Mouse (Mus musculus): ENCODE data around the gene Klk1b8. TPM values are rescaled to one million over a fixed set of nuclear protein-coding genes. Genes with fewer than 3 reads are reported as not detected.
"Not testable (repeated sequence)": the region's sequence is repeated elsewhere in the genome, so short reads cannot be mapped to it uniquely, and the experiment has no call there.

Klk1b8 gene
- not detected for total RNA-seq (2022)

DNA sequence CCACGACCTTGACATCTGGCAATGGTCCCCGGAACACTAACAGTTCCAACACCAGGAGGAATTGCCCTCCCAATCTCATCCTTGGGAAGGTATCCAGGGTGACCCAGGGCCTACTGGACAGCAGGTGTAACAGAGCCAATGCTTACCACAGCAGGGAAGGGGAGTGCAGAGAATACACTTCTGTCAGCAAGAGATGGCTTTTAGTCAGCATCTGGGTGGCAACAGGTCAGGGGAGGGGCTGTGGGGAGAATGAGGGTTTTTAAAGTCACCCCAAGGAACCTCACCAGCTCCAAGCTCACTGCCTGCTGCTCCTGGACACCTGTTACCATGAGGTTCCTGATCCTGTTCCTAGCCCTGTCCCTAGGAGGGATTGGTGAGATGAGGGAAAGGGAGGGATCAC is at the start of gene Klk1b8:
TSS of gene Klk1b8 (plus strand) at position 301 of the 400 bp plus-strand sequence.
- no peak for DNase-seq (ENCODE audit: low spot score in 2 of 2)

DNA sequence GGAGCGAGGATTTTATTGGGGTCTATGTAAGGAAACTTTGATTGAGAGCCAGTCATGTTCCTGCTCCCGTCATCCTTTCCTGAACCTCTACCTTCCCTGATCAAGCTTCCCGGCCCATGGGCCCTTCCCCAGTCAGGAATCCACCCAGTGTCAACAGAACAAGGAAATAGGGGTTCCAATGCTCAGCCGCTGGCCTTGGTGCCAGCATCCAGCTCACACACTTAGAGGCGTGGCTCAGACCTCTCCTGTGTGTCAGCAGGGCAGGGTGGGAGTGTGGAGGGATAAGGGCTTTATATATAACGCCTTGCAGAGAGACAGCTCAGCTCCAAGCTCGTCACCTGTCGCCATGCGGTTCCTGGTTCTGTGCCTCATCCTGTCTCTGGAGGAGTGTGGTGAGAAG is 35.6 kb upstream of the Klk1b8 start:
- no peak for DNase-seq (ENCODE audit: low spot score in 2 of 2)

DNA sequence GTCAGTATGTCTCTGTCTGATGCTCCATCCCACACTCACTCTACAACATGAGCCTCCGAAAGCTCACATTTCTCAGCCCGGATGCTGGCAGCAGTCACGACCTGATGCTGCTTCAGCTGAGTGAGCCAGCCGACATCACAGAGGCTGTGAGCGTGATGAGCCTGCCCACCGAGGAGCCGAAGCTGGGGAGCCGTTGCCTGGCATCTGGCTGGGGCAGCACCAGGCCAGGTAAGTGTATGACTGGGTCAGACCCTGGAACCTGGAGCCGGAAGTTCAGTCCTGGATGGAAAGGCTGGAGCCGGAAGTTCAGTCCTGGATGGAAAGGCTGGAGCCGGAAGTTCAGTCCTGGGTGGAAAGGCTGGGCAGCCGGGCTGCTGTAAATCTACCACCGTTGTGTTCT is 32.0 kb upstream of the Klk1b8 start:
- DNase-seq (ENCODE audit: low spot score in 2 of 2), result no peak

DNA sequence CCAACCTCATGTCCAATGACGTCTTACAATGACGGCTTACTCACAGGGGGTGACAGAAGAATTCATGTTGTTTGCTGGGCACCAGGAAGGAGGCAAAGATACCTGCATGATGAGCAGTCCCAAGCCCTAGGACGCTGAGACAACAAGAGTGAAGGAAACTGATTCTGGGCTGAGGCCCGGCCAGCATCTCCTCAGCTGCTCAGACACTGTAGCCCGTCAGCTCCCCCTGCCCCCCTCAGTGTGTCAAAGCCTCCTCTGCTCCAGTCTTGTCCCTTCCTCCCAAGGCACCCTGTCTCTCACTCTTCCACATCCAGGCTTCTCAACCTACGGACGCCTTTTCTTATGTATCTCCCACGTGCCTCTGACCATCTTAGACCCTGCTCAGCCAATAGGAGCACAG is 31.6 kb upstream of the Klk1b8 start:
- no peak for DNase-seq (ENCODE audit: low spot score in 2 of 2)

DNA sequence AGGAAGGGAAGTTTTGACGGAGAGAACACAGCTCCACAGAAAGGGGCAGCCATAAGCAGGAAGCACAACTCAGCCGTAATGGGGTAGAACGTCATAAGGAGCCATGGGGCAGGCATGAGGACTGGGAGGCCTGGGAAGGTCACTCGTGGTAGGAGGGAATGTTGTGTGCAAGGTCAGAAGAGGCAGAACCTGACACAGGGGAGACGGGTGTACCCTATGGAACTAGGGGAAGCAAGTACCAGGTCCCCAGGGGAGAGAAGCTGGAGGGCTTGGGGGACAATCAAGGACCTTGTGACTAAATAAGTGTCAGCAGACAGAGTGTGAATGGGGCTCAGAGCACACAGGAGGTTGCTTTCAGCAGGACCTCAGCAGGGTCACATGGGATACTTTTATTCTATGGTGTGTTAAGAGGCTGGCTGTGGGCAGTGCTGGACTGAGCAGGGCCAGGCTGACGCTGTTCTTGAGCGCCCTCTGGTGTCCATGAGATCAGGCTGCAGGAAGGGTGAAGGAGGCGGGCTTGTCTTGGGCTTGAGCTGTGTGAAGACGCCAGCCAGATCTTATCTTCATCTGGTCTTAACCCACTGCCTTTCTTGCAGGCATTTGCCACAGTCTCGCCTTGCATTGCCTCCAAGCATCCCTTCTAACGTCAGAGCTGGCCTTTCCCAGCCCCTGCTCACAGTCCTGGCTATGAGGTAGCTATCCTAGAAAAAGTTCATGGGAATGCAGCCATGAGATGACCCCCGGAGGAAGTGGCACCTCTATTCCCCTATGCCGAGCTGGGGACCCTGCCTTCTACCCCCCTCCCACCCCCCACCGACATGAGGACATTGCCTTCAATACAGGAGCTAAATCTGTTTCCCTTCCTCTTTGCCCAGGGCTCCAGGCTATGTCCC is 30.7 kb upstream of the Klk1b8 start:
- peak; percentile 15 to 69 for DNase-seq (ENCODE audit: low spot score in 2 of 2)

DNA sequence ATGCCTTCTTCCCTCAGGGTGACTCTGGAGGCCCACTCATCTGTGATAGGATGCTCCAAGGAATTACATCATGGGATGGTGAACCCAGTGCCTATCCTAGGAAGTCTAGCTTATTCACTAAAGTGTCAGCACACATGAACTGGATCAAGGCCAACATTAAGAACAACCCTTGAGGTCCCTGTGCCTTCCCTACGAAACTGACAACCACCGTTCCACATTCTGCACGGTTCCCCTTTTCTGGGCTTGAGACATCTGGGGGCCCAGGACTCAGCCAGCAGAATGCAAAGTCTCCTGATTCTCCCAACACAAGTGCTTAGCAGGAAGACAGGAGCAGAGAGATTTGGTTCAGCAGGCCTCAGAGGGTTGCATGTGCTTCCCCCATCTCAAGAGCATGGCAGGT is 29.9 kb upstream of the Klk1b8 start:
- no peak for DNase-seq (ENCODE audit: low spot score in 2 of 2)

DNA sequence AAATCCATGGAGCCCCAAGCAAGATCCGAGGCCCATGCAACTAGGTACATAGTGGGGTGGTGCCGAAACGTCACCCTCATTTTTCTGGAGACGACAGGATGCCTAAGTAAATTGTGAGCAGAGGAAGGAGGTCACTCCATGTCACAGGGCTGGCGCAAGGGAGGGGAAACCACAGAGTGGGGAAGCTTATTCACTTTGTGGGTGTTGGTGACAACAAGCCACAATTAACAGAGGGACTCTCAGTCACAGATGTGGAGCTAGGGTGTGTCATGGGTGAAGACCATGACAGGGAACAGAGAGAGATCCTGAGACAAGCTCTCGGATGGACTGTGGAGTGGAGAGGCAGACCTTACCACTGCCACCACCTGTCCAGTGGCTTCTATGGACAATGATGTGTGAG is 29.4 kb upstream of the Klk1b8 start:
- no peak for DNase-seq (ENCODE audit: low spot score in 2 of 2)

DNA sequence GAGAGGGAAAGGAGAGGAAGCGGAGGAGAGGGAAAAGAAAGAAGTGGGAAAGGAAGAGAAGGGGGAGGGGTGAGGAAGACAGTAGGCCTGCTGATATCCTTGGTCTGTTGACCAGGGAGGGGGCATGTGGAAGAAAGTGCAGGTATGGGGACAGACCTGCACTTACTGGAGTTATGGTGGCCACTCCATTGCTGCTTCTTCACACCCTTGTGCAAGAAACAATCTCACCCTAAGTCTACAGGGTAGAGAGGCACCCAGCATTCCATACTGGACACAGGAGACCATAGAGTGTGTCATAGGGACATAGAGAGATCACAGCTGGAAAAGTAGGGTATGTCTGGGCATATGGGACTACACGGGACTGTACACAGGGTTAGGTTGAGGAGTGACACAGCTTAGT is 28.5 kb upstream of the Klk1b8 start:
- no peak for DNase-seq (ENCODE audit: low spot score in 2 of 2)

DNA sequence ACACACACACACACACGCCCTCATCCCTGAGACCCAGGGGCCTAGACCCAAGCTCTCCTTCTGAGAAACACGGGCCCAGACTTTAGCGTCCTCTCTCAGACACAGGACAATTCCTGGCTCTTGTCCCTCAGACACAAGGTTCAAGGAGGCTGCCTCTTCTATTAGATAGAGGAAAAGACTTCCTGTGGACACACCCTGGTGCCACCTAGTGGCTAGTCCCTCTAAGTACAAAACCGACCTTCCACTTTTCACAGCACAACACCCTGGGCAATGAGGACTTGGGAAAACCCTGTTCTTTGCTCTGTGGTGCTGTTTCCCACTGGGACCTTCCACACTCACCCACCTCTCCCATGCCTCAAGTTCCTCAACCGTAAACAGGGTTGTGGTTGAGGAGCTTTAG is 24.5 kb upstream of the Klk1b8 start:
- DNase-seq (ENCODE audit: low spot score in 2 of 2), result no peak

DNA sequence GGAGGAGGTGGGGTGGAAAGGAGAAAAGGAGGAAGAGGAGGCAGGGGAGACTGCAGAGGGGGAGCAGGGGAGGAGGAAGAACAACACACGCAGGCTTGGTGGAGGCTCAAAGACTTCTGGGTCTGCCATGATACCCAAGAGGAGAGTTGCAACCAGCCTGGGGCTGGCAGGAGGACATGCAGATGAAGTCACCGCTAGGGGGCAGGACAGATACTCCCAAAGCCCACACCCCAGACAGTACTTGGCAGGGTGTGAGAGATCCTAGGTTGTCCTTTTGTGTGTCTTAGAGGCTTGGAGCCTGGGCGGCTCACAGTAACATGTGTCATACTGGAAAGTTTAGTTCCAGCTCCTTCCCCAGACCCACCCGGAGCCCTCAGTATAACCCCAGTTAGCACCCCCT is 21.9 kb upstream of the Klk1b8 start:
- DNase-seq (ENCODE audit: low spot score in 2 of 2), result no peak

DNA sequence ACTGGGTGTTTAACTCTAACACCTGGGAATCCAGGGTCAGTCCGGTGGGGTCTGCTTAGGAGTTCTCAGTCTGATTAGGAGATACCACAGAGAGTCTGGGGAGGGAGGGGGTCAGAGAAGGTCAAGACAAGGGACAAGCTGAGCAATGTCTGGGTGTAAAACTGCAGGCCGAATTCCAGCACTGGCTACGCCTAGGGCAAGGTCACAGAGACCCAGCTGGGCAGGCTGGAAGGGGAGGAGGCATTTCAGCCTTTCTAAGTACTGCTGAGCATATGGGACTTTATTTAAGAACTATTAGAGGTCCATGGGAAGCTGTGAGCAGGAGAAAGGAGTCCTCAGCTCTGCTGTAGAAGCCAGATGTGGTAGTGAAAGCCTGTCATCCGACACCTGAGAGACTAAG is 18.1 kb upstream of the Klk1b8 start:
- DNase-seq (ENCODE audit: low spot score in 2 of 2), result no peak

DNA sequence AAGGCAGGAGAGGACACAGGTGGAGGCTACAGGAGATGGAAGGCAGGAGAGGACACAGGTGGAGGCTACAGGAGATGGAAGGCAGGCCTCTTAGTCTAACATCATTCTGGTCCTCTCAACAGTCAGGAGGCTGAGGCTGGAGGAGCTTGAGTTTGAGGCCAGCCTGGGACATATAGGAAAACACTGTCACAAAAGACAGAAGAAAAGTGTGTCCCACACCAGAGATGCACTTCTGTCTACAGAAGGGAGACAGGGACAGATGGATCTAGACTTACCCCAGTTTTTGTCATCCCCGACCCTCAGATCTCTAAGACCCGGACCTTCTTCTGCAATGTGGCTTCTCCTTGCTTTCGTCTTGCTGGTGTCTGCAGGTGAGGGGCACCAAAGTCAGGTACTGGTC is 17.0 kb upstream of the Klk1b8 start, which contains the start of gene Klk15:
TSS of gene Klk15 (plus strand) at position 301 of the 400 bp plus-strand sequence.
- no peak for DNase-seq (ENCODE audit: low spot score in 2 of 2)

DNA sequence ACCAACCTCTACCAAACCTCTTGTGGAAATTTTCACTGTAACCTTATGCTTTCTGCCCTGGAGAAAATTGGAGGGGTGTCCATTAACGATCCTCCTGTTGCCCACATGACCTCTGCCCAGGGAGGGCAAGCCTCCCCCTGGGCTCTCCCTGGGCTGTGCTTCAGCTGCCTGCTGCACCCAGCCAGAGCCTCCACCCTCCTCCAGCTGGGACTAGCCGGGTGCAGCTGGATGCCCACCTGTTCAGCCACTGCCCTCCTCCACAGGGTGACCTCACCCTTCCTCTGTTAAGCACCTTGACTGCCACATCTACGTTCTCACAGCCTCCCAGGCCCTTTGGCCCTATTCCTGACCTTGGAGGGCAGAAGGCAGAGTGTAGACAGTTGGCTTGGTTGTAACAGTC is 15.7 kb upstream of the Klk1b8 start:
- DNase-seq (ENCODE audit: low spot score in 2 of 2), result no peak

DNA sequence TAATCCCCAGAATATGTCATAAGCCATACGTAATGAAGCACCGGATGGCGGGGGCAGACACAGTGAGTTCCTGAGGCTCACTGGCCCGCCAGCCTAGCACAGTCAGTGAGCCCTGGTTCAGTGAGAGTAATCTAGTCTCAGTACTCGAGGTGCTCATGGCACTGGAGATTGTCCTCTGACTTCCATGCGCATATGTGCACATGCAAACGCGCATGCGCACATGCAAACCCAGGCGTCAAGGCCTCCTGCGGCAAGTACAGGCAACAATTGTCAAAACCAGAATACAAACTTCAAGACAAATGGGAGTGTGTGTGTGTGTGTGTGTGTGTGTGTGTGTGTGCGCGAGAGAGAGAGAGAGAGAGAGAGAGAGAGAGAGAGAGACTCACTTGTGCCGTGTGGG is 13.9 kb upstream of the Klk1b8 start:
- no peak for DNase-seq (ENCODE audit: low spot score in 2 of 2)

DNA sequence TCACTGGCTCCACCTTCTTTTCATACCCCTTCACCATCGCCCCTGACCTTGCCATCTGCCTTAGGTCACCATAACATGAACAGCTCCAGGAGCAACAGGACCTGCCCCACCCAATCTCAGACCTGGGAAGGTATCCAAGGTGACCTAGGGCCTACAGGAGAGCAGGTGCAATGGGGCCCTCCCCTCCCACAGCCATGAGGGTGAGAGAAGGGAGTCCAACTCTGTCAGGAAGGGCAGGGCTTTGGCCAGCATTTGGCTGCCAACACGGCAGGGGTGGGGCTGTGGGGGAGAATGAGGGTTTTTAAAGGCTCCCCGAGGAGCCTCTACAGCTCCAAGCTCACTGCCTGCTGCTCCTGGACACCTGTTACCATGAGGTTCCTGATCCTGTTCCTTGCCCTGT is 8.2 kb upstream of the Klk1b8 start:
- DNase-seq (ENCODE audit: low spot score in 2 of 2), result not testable (repeated sequence)

DNA sequence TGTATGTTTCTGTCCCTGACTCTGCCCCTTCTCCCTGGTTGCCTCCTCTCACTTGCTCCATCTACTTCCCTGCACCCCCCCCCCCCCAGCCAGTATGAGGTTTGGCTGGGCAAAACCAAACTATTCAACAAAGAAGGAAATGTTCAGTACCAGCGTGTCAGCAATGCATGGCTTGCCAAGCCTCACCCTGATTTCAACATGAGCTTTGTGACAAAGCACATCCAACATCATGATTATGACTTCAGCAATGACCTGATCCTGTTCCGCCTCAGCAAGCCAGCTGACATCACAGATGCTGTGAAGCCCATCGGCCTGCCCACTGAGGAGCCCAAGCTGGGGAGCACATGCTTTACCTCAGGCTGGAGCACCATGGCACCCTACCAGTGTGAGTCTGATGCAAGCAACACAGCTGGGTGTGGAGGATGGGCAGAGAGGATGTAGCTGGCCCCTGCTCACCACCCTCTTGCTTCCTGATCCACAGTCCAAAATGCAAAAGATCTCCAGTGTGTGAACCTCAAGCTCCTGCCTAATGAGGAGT is 5.7 kb upstream of the Klk1b8 start:
- DNase-seq (ENCODE audit: low spot score in 2 of 2), result no peak

DNA sequence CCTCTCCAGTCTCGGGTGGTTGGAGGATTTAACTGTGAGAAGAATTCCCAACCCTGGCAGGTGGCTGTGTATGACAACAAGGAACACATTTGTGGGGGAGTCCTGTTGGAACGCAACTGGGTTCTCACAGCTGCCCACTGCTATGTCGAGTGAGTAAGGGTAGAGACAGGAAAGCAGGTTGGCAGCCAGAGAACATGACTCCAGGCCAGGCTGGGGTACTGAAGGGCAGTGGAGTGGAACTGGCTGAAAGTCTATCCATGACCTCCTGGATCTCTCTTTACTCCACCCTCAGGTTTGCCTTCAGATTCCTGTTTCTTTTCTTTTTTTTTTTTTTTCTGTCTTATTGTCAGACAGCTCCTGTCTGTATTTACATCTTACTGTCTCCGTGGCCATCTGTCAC is 2.2 kb downstream of the Klk1b8 start:
- DNase-seq (ENCODE audit: low spot score in 2 of 2), result peak; percentile 5 to 28

DNA sequence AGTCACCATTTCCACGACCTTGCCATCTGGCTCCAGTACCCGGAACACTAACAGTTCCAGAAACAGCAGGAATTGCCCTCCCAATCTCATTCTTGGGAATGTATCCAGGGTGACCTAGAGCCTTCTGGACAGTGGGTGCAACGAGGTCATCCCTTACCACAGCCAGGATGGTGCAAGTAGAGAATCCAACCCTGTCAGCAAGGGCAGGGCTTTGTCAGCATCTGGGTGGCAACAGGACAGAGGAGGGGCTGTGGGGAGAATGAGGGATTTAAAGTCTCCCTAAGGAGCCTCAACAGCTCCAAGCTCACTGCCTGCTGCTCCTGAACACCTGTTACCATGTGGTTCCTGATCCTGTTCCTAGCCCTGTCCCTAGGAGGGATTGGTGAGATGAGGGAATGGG is 16.0 kb downstream of the Klk1b8 start, which contains the start of gene Klk1b1:
TSS of gene Klk1b1 (plus strand) at position 301 of the 400 bp plus-strand sequence.
- DNase-seq (ENCODE audit: low spot score in 2 of 2), result no peak

DNA sequence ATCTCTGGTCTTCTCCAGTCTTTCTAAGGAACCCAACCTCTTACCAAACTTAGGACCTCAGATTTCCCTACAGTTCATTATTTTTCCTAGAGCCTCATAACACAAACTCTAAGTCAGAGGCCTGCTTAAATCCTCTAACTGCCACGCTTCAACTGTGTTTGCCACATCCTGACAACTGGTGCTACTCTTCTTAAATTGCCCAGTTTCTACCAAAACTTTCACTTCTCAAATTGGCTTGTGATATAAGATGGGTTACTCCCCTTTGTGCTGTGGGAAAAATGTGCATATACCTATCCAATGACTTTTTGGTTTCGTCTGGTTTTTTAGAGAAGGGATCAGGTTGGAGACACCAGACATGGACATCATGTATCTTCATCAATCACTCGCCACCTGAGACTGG is 16.6 kb downstream of the Klk1b8 start:
- no peak for DNase-seq (ENCODE audit: low spot score in 2 of 2)

DNA sequence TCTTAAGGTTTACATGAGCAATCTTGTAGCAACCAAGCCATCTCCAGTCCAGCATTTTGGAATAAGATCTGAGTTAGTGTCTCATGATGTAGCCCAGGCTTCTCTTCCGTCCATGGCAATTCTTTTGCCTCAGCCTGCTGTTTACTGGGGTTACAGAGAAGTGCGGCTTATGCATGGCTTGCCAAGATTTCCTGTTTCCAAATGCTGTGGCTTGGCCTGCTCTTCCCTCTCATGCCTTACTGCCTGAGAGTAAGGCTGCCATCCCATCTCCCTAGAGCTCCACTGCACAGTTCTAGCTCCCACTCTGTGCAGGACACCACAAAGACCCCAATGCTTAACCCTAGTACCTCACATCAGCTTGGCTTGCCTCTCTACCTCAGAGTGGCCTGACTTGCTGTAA is 17.1 kb downstream of the Klk1b8 start:
- no peak for DNase-seq (ENCODE audit: low spot score in 2 of 2)

DNA sequence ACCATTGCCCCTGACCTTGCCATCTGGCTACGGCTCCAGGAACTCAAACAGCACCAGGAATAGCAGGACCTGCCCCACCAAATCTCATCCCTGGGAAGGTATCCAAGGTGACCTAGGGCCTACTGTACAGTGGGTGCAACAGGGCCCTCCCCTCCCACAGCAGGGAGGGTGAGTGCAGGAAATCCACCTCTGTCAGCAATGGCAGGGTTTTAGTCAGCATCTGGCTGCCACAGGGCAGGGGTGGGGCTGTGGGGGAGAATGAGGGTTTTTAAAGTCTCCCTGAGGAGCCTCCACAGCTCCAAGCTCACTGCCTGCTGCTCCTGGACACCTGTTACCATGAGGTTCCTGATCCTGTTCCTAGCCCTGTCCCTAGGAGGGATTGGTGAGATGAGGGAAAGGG is 25.3 kb downstream of the Klk1b8 start, which contains the start of gene Klk1b9:
TSS of gene Klk1b9 (plus strand) at position 301 of the 400 bp plus-strand sequence.
- DNase-seq (ENCODE audit: low spot score in 2 of 2), result not testable (repeated sequence)

DNA sequence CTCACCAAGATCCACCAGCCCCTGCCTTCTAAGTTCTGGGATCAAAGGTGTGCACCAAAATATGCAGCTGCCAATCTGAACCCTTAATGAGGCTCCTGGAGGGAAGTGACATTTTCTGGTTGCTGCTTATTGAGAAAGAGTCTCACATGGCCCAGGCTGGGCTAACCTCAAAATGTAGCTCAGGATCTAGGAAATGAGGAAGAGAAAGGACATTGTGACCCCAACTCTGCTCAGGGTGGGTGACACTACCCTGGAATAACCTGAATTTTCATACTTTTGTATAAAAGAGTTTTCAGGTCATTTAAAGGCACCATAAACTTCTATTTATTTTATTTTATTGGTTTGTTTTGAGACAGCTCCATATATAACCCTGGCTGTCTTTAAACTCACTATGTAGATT is 35.2 kb downstream of the Klk1b8 start:
- no peak for DNase-seq (ENCODE audit: low spot score in 2 of 2)

DNA sequence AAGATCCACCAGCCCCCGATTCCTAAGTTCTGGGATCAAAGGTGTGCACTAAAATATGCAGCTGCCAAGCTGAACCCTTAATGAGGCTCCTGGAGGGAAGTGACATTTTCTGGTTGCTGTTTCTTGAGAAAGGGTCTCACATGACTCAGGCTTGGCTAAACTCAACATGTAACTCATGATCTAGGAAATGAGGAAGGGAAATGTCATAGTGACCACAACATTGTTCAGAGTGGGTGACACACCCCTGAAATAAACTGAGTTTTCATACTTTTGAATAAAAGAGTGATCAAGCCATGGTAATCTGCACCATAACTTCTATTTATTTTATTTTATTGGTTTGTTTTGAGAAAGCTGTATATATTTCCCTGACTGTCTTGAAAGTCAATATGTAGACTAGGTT is 44.4 kb downstream of the Klk1b8 start:
- DNase-seq (ENCODE audit: low spot score in 2 of 2), result not testable (repeated sequence)

Data from layer of hippocampus, adult 8-10 months (tissue).